Mouse (Mus musculus) olfactory bulb, adult 2 months (tissue): ENCODE measurements at regions not wholly inside any gene's neighbourhood (a gene's known extent, or its start where the extent isn't known, plus 50 kb on each side); places are given as distances from the start of the nearest gene placed in this dataset.

Experiments
- H3K27ac ChIP-seq: fragments of 200-500 bp; 2 replicates; pipeline ENCODE4 v1.5.1; 2012; ENCODE audit warnings: low read depth, low read length; ENCODE audit not compliant: insufficient read depth
- H3K4me1 ChIP-seq: fragments of 200-500 bp; 2 replicates; pipeline ENCODE4 v1.6.1; 2012; ENCODE audit warnings: low read length; ENCODE audit not compliant: control insufficient read depth, insufficient read depth
- H3K4me3 ChIP-seq: fragments of 200-500 bp; 2 replicates; pipeline ENCODE4 v1.5.1; 2012; ENCODE audit warnings: mild to moderate bottlenecking, low read depth, low read length, moderate library complexity; ENCODE audit not compliant: insufficient read depth
- CTCF ChIP-seq: fragments of 200-500 bp; IDR thresholded peaks from 2 replicates; pipeline ENCODE4 v1.5.1; 2012; ENCODE audit warnings: low read depth, mild to moderate bottlenecking, low read length, moderate library complexity; ENCODE audit not compliant: insufficient read depth
- POLR2A ChIP-seq: fragments of 200-500 bp; IDR thresholded peaks from 2 replicates; pipeline ENCODE4 v1.6.1; 2012; ENCODE audit warnings: mild to moderate bottlenecking, low read depth, low read length, moderate library complexity; ENCODE audit not compliant: insufficient read depth
- WGBS: fragments of 180-500 bp; shearing (Covaris S2); methylation state at CpG from one replicate; pipeline ENCODE4 v1.1.7; 2018; 5-methylcytosine and 5-hydroxymethylcytosine counted together

DNA sequence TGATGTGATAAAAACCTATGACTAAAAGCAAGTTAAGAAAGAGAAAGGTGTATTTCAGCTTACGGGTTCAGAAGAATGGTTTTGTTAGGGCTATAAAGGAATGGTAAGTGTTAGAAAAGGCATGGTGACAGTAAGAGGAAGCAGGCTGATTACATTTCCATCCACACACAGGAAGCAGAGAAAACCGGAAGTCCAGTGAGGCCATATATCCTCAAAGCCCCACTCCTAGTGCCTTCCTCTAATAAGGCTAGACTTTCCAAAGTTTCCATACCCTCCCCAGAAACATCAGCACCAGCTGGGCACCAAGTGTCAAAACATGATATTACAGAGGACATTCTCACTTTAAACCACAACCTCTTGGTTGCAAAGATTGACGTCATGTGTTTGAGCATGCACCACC lies 316.3 kb downstream of the Klf5 start:
- TF ChIP-seq POLR2A (no peak), CTCF (no peak)
- H3K4me3 ChIP-seq, result no peak overlapping the region
- no peak overlapping the region for H3K27ac ChIP-seq
- H3K4me1 ChIP-seq, result no peaks in the 10 kb centered on the region
- WGBS, result 89% methylated on average over 3 of the region's 3 CpGs

DNA sequence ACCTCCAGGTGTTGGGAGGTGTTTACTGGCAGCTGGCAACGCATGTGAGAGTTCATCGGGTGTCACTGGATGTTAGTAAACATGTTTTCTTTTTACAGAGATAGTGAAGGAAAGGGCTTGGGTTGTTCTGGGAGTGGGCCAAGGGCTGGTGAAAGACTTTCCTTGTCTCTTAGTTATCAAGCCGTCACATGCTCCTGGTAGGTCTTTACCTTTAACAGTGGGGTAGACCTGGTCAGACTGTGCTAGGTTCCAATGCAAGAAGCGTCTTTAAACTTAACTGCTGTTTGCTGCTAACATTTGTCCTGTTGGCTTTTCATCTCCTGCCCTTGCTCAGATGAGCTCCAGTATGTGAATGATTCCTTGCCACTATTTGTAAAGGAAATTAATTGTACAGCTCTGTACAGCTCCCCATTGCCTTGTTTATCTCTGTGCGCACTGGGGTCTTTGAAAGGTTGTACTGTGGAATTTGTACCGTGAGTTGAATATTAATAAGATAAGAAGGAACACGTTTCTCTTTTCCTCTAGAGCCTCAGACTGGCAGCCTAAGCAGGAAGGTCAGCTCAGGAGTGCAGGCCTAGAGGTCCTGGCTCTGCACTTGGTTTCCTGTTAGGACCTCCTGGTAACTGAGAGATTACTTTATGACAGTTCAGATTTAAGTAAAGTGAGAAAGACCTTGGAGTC lies 318.3 kb downstream of the Klf5 start:
- TF ChIP-seq CTCF (no peak), POLR2A (no peak)
- Histone ChIP-seq H3K27ac (no peak overlapping the region), H3K4me3 (no peak overlapping the region), H3K4me1 (no peaks in the 10 kb centered on the region)
- 69% methylated on average over 7 of the region's 7 CpGs for WGBS

DNA sequence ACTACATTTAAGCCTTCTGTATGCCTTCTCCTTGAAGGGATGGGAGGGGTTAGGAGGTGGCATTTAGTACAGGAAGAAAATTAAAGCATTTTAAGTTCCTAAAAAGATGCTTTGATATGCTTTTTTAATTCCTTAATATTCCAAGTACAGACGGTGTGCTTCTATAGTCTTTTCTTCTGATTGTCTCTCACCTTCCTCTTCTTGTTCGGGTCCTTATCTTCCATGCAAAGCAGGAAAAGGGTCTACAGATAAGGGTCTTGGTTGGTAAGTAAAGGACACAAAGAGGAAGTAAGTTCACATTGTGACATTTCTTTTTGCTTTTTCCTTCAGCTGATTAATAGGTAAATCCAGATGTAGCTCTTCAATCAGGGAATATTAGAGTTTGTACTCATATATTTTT lies 318.9 kb downstream of the Klf5 start:
- Histone ChIP-seq H3K27ac (no peak overlapping the region), H3K4me1 (no peaks in the 10 kb centered on the region), H3K4me3 (no peak overlapping the region)
- no peak for TF ChIP-seq POLR2A
- no peak for TF ChIP-seq CTCF
- 82% methylated on average over 2 of the region's 2 CpGs for WGBS

DNA sequence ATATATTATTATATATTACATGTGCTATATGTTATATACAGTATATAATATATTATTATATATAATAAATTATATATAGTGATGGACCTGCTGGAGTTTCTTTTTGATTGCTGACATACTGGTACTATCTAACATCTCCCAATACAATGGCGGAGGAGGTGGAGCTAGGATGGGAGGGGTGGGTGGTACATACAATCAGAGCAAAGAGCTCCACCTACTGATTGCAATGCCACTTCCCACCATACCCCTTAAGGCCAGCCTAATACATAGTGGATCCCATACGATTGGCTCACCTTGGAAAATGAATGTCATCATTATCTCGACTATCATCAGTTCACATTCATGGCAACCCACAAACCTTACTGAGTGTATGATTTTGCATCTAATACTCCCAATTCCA lies 323.0 kb downstream of the Klf5 start:
- no peak for TF ChIP-seq POLR2A
- TF ChIP-seq CTCF, result no peak
- 91% methylated on average over 3 of the region's 3 CpGs for WGBS
- Histone ChIP-seq H3K4me1 (no peaks in the 10 kb centered on the region), H3K27ac (no peak overlapping the region), H3K4me3 (no peak overlapping the region)

DNA sequence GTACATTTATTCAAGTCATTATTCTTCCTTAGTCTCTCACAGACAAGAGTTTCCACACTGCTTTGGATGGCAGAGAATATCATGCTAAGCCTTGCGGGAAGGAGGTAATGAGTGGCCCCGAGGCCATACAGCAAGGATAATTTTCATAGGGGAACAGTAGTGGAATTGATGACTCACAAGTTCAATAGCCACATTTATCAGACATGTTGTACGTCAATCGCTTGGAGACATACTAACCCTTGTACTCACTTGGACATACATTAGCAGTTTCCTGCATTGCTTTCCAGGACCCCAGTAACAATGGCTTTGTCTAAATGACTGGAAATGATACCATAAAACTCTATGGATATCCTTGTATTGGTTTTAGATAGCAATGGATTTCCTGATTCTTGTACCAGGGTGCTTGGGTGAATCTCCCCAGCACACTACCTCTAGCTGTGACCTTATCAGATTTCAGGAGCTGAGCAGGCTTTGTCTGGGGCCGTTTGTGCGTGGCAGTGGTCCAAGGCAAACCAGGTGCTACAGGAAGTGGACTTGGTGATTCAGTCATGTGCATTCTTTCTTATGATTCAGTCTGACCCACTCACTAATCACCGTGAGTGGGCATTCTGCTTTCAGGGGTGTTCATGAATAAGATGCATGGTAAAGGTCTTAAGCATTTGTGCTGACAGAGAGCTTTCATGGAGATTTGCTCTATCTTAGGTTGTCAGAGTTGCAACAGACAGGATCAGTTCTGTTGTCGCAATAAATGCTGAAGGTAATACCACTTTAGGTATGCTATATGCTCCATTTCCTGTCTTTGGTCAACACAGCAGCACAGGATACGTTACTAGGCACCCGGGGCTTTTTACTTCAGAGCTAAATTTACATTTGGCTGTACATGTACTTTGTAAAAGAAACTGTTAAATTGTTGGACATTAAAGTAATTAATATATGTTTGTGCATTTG lies 326.2 kb downstream of the Klf5 start:
- WGBS, result 88% methylated on average over 10 of the region's 10 CpGs

DNA sequence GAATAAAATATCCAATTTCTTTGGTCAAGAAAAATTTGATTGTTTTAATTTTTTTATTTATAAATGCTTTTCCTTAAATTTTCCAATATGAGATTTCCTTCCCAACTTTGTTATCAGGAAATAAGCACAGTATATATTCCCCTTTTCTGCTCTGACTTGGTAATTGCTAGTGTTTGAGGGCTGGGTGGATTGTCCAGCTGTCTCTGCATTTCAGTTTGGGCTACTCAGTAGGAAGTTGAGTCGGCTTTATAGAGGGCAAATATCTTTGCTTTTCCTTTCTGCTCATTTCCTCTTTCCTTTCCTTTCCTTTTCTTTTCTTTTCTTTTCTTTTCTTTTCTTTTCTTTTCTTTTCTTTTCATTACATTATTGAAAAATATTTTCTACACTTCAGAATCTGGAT lies 329.1 kb downstream of the Klf5 start:
- TF ChIP-seq CTCF (no peak), POLR2A (no peak)
- WGBS, result 88% methylated on average over 1 of the region's 1 CpGs

More for the DNA sequence above, 326.2 kb downstream of the Klf5 start:
- Histone ChIP-seq H3K4me1 (no peaks in the 10 kb centered on the region), H3K27ac (no peak overlapping the region), H3K4me3 (no peak overlapping the region)
- TF ChIP-seq POLR2A (no peak), CTCF (no peak)

DNA sequence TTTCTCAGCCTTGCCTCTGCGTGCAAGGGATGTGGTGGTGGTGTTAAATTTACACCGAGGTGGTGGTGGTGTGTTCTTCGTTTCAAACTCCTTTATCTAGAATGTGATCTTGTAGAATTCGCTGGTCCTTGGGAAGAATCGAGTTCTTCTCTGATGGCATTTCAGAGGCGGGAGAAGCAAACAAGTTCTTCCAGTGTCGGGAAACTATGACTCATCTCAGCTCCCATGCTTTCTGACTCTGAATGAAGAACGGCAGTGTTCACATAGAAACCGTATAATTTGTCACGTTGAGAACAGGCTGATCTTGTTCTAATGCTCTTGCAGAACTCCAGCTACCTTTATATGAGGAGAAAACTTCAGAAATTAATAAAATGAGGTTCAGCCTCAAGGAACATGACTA lies 332.6 kb downstream of the Klf5 start:
- no peak for TF ChIP-seq POLR2A
- TF ChIP-seq CTCF, result no peak
- Histone ChIP-seq H3K4me3 (no peak overlapping the region), H3K27ac (no peak overlapping the region), H3K4me1 (peaks cover 5% of the 10 kb centered on the region; the same call in 1 of the 2 replicates)
- 14% methylated on average over 10 of the region's 10 CpGs for WGBS

More for the DNA sequence above, 329.1 kb downstream of the Klf5 start:
- Histone ChIP-seq H3K4me3 (no peak overlapping the region), H3K4me1 (peaks cover 5% of the 10 kb centered on the region; the same call in 1 of the 2 replicates), H3K27ac (no peak overlapping the region)

DNA sequence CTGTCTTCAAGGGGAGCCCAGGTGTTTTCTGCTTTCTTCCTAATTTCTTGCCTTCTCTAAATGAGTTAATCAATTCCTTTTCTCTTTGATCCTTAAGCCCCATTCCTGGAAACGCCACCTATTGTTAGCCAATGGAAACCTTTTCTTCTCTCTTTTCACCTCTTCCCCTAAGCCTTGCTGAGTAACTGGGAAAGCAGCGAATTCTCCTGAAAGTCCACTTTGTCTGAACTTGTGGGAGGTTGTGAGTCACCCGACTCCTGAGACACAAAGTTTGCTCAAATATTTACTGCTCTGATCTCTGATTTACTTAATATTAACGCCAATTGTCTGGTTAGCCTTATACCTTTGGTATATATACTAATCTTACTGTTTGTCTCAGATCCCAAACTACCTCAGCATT lies 334.0 kb downstream of the Klf5 start:
- H3K27ac ChIP-seq, result no peak overlapping the region
- TF ChIP-seq POLR2A (no peak), CTCF (no peak)
- H3K4me3 ChIP-seq, result no peak overlapping the region
- WGBS, result 38% methylated on average over 4 of the region's 4 CpGs
- peaks cover 5% of the 10 kb centered on the region; the same call in 1 of the 2 replicates for H3K4me1 ChIP-seq
